Mouse (Mus musculus): ENCODE data around the gene 2310061I04Rik.

- TF ChIP-seq CTCF (IDR thresholded peaks at IDR 0.05; ENCODE audit: extremely low read depth, insufficient read length, insufficient replicate concordance, low read depth, low read length) (no peak), POLR2A (IDR thresholded peaks at IDR 0.05; ENCODE audit: low read depth, low read length) (no peak)
Observed at GRCm38 (mm10) chr17:35923281-35923680, 26.1 kb upstream of the 2310061I04Rik start.

All from small intestine, adult 2 months (tissue).